Mouse (Mus musculus) lung, postnatal 0 days (tissue): ENCODE data around the gene Mag. TPM values are rescaled to one million over a fixed set of nuclear protein-coding genes. Genes with fewer than 3 reads are reported as not detected.

Source experiments
- ATAC-seq: fragments of 200-750 bp; cut with Nextera tagmentation; 2 replicates; pipeline ENCODE4 v1.8.0; 2017; ENCODE audit warnings: moderate library complexity
- DNase-seq: peaks from one replicate; pipeline ENCODE4 v3.0.0-alpha.2; 2016; ENCODE audit warnings: low spot score
- H3K27ac ChIP-seq: fragments of 300-500 bp; sonication (generic); 2 replicates; pipeline ENCODE4 v1.5.1; 2014; ENCODE audit warnings: antibody characterized with exemption, mild to moderate bottlenecking, low read length, mixed read lengths
- H3K27me3 ChIP-seq: fragments of 300-500 bp; sonication (generic); replicated peaks from 2 replicates; pipeline ENCODE4 v1.6.1; 2014; ENCODE audit warnings: low read length, mixed read lengths; ENCODE audit not compliant: insufficient read depth
- H3K36me3 ChIP-seq: fragments of 300-500 bp; sonication (generic); 2 replicates; pipeline ENCODE4 v1.6.1; 2014; ENCODE audit warnings: low read length, mixed read lengths; ENCODE audit not compliant: insufficient read depth
- H3K4me1 ChIP-seq: fragments of 300-500 bp; sonication (generic); 2 replicates; pipeline ENCODE4 v1.6.1; 2014; ENCODE audit warnings: antibody characterized with exemption, low read depth, low read length, mixed read lengths; ENCODE audit not compliant: insufficient read depth
- H3K4me2 ChIP-seq: fragments of 300-500 bp; sonication (generic); replicated peaks from 2 replicates; pipeline ENCODE4 v1.6.1; 2014; ENCODE audit warnings: low read depth, mild to moderate bottlenecking, low read length, moderate library complexity, mixed read lengths
- H3K4me3 ChIP-seq: fragments of 300-500 bp; sonication (generic); 2 replicates; pipeline ENCODE4 v1.5.1; 2014; ENCODE audit warnings: low read depth, low read length
- H3K9ac ChIP-seq: fragments of 300-500 bp; sonication (generic); replicated peaks from 2 replicates; pipeline ENCODE4 v1.6.1; 2014; ENCODE audit warnings: low read depth, mild to moderate bottlenecking
- H3K9me3 ChIP-seq: fragments of 300-500 bp; sonication (generic); 2 replicates; pipeline ENCODE4 v1.6.1; 2016; ENCODE audit warnings: low read length, mixed read lengths
- CTCF ChIP-seq: IDR thresholded peaks from 2 replicates; pipeline ENCODE4 v1.5.1; 2016; ENCODE audit warnings: antibody characterized with exemption, mild to moderate bottlenecking
- EP300 ChIP-seq: IDR thresholded peaks from 2 replicates; pipeline ENCODE4 v1.6.1; 2016; ENCODE audit warnings: antibody characterized with exemption, mild to moderate bottlenecking, control low read depth
- WGBS: fragments of 180-500 bp; shearing (Covaris S2); extraction: QIAGEN DNeasy Blood & Tissue Kit; methylation state at CpG from one replicate; pipeline ENCODE4 v1.1.7; 2014; 5-methylcytosine and 5-hydroxymethylcytosine counted together
- polyA plus RNA-seq: library from polyadenylated mRNA; unstranded; fragments of >200 nt; fragmentation: Nextera tagmentation; extraction: Ambion mirVana; gene quantifications from 2 replicates; pipeline ENCODE4 v1.2.1, GENCODE M21; 2015

Mag gene
- polyA plus RNA-seq, 1 experiment from 2014 or later = 1.8 TPM

- Histone ChIP-seq H3K4me2 (no peak overlapping the region), H3K4me3 (no peak overlapping the region), H3K9ac (no peak overlapping the region), H3K27me3 (no peaks in the 10 kb centered on the region), H3K9me3 (no peaks in the 10 kb centered on the region), H3K4me1 (no peaks in the 10 kb centered on the region), H3K36me3 (no peaks in the 10 kb centered on the region), H3K27ac (no peak overlapping the region)
- ATAC-seq (no peak), DNase-seq (peak; percentile 20)
- TF ChIP-seq EP300 (no peak), CTCF (peak; percentile 64)
- 23% methylated on average over 4 of the region's 4 CpGs for WGBS
These were observed 10.6 kb downstream of the Mag start for GRCm38 (mm10) chr7:30904042-30904441.

- no peak overlapping the region for H3K27ac ChIP-seq
- WGBS = 77% methylated on average over 3 of the region's 3 CpGs
These were observed 19.5 kb downstream of the Mag start for GRCm38 (mm10) chr7:30895217-30895616.

GRCm38 (mm10) chr7:30892515-30892914 is 22.2 kb downstream of the Mag start:
- Histone ChIP-seq H3K9me3 (no peaks in the 10 kb centered on the region), H3K4me2 (no peak overlapping the region), H3K4me3 (no peak overlapping the region), H3K9ac (no peak overlapping the region), H3K4me1 (no peaks in the 10 kb centered on the region; the same call in 1 of the 2 replicates), H3K36me3 (no peaks in the 10 kb centered on the region), H3K27me3 (no peaks in the 10 kb centered on the region), H3K27ac (no peak overlapping the region)
- ATAC-seq (peak; percentile 78), DNase-seq (peak; percentile 67)
- 41% methylated on average over 3 of the region's 3 CpGs for WGBS
- TF ChIP-seq EP300 = no peak
- TF ChIP-seq CTCF = no peak

More at GRCm38 (mm10) chr7:30895217-30895616, 19.5 kb downstream of the Mag start:
- Histone ChIP-seq H3K4me3 (no peak overlapping the region), H3K36me3 (no peaks in the 10 kb centered on the region), H3K27me3 (no peaks in the 10 kb centered on the region), H3K9me3 (no peaks in the 10 kb centered on the region), H3K4me1 (no peaks in the 10 kb centered on the region; the same call in 1 of the 2 replicates), H3K9ac (no peak overlapping the region), H3K4me2 (no peak overlapping the region)
- DNase-seq (no peak), ATAC-seq (no peak)
- TF ChIP-seq CTCF (no peak), EP300 (no peak)

GRCm38 (mm10) chr7:30891746-30892145 is 22.9 kb downstream of the Mag start:
- no peaks in the 10 kb centered on the region; the same call in 1 of the 2 replicates for H3K4me1 ChIP-seq
- 72% methylated on average over 9 of the region's 9 CpGs for WGBS
- ATAC-seq (no peak), DNase-seq (no peak)
- H3K4me3 ChIP-seq = no peak overlapping the region
- no peak for TF ChIP-seq EP300
- TF ChIP-seq CTCF = no peak
- no peak overlapping the region for H3K9ac ChIP-seq
- H3K9me3 ChIP-seq = no peaks in the 10 kb centered on the region
- H3K27me3 ChIP-seq = no peaks in the 10 kb centered on the region
- H3K36me3 ChIP-seq = no peaks in the 10 kb centered on the region
- no peak overlapping the region for H3K4me2 ChIP-seq
- H3K27ac ChIP-seq = no peak overlapping the region

- H3K27ac ChIP-seq = no peak overlapping the region
- DNase-seq (no peak), ATAC-seq (no peak)
- no peaks in the 10 kb centered on the region for H3K36me3 ChIP-seq
- no peak overlapping the region for H3K4me3 ChIP-seq
- TF ChIP-seq EP300 (no peak), CTCF (no peak)
- H3K4me1 ChIP-seq = no peaks in the 10 kb centered on the region; the same call in 1 of the 2 replicates
- no peaks in the 10 kb centered on the region for H3K27me3 ChIP-seq
- WGBS = 49% methylated on average over 2 of the region's 2 CpGs
- H3K9me3 ChIP-seq = no peaks in the 10 kb centered on the region
- no peak overlapping the region for H3K4me2 ChIP-seq
- H3K9ac ChIP-seq = no peak overlapping the region
These were observed 24.0 kb downstream of the Mag start for GRCm38 (mm10) chr7:30890681-30891080.

- Histone ChIP-seq H3K9me3 (no peaks in the 10 kb centered on the region), H3K27ac (no peak overlapping the region), H3K4me1 (no peaks in the 10 kb centered on the region; the same call in 1 of the 2 replicates), H3K36me3 (no peaks in the 10 kb centered on the region), H3K4me3 (no peak overlapping the region), H3K4me2 (no peak overlapping the region), H3K9ac (no peak overlapping the region), H3K27me3 (no peaks in the 10 kb centered on the region)
- DNase-seq (no peak), ATAC-seq (no peak)
- WGBS = 71% methylated on average over 7 of the region's 7 CpGs
- no peak for TF ChIP-seq CTCF
- no peak for TF ChIP-seq EP300
These were observed 25.9 kb downstream of the Mag start for GRCm38 (mm10) chr7:30888786-30889185.
